Mouse (Mus musculus): Measurements from ENCODE around the gene Foxr1.

DNA sequence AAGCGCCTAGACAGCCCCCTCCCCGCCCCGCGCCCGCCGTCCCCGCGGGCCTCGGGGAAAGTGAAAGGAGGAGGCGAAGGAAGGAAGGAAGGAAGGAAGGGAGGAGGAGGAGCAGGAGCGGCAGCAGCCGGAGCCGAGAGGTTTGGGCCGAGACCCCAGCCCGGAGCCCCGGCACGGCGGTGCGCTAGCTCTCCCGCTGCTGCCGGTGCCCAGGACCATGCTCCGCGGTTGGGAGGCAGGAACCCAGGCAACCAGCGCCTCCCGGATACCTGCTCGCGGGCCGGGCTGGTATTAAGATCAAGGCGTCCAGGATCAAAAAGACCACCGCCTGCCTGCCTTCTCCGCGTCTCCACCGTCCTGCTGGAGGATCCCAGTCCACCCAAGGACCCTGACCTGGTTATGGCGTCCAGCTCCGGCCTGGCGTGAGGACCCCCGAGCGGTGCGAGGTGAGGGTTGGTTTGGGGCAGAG is 42.1 kb upstream of the Foxr1 start:
- TF ChIP-seq POLR2A (IDR thresholded peaks at IDR 0.05; ENCODE audit: borderline replicate concordance, insufficient read depth, low read length), result no peak
- no peak for TF ChIP-seq CTCF (IDR thresholded peaks at IDR 0.05; ENCODE audit: borderline replicate concordance, insufficient read depth, low read depth, low read length)

Measured in cerebellum, adult 2 months (tissue).